Mouse (Mus musculus): ENCODE results near the gene Ramp2.

DNA sequence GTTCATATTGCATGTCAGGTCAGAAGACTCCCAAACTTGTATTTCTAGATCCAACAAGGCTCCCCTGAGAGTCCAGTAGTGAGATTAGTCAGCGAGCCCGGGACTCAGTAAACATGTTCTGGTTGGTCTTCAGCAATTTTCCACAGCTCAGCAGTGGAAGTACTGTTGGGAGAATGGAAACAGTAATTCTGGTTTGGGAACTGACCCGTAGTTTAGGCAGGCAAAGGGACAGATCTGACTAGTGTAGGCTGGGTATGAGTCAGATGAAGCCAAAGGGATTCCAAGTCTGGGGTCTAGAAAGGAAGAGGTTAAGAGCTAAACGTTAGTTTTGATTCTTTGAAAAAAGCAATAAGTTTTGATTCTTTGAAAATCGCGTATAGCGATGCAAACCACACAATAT, 7.1 kb downstream of the Ramp2 start:
- no peak for TF ChIP-seq CTCF (IDR thresholded peaks at IDR 0.05; ENCODE audit: borderline replicate concordance, insufficient read depth, low read length)
- TF ChIP-seq POLR2A (IDR thresholded peaks at IDR 0.05; ENCODE audit: low read depth, low read length) = peak; percentile 37; the same call in 1 of the 2 replicates

Data from embryonic fibroblast, embryonic 13.5 days (primary cell).